Mouse (Mus musculus) thymus, postnatal 14 days (tissue): ENCODE measurements around the gene Gm11596.
"Not testable (repeated sequence)": the region's sequence is repeated elsewhere in the genome, so short reads cannot be mapped to it uniquely, and the experiment has no call there.

Source experiments
- DNase-seq: peaks from one replicate; pipeline ENCODE4 v3.0.0; 2021

Gm11596 gene

GRCm38 (mm10) chr11:99793367-99793766 is at the start of gene Gm11596:
Gene Gm11596 (minus strand): TSS chr11:99793467.
- DNase-seq = no peak

DNA sequence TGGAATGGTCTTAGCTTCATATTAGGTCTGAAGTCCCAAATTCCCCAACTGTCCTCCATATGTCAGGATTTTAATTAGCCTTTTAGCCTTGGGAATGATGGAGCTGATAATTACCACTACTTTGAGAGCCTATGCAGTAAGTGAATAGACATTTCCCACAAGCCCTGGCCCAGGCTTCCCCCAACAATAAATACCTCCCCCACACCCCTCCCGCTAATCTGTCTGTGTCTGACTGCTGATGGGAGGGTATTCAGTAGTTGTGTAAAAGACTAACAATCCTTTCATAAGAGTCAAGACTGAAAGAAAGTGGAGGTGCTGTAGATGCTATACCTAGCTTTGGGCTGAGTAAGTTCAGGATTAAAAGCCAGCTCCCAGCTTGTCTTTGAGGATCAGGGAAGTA is 48.9 kb upstream of the Gm11596 start:
- no peak for DNase-seq

DNA sequence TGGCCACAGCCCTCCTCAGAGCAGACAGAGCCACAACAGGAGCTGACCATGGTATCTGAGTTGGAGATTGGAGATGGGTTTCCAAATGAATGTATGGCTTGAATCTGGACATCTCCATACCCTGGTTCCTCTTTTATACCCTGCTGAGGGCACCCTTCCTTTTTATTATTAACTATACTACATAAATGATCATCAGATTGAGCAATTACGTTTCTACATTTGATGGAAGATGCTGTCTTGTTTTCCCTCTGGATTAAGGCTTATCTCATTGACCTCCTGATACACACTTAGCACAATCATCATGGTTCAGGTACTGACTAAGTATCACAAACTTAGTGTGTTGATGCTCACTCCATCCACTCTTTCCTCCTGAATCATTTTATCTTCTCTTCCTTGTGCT is 44.7 kb upstream of the Gm11596 start, which contains the start of gene 2300003K06Rik:
Gene 2300003K06Rik, minus strand, starts transcription at position 101 of the 400 bp plus-strand sequence.
- no peak for DNase-seq

GRCm38 (mm10) chr11:99815566-99815965 is 22.3 kb upstream of the Gm11596 start, which contains the start of gene Gm11564:
Gene Gm11564 (minus strand): TSS chr11:99815666.
- DNase-seq = not testable (repeated sequence)

DNA sequence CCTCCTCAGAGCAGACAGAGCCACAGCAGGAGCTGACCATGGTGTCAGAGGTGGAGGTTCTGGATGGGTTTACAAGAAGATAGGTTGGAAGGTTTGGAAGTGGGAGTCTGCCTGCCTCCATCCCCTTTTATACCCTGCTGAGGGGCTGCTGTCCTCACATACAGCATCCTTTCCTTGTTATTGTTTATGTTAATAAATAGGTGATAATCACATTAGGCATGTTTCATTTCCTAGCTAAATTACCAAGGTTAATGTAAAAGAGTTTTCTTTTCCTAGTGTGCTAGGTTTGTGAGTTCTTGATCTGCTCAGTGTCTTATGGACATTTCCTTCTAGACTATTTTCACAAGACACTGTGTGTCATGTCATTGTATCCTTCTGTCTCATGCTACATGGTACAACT is 16.5 kb upstream of the Gm11596 start, which contains the start of gene Krtap4-13:
Gene Krtap4-13, minus strand, starts transcription at position 101 of the 400 bp plus-strand sequence.
- DNase-seq = not testable (repeated sequence)

DNA sequence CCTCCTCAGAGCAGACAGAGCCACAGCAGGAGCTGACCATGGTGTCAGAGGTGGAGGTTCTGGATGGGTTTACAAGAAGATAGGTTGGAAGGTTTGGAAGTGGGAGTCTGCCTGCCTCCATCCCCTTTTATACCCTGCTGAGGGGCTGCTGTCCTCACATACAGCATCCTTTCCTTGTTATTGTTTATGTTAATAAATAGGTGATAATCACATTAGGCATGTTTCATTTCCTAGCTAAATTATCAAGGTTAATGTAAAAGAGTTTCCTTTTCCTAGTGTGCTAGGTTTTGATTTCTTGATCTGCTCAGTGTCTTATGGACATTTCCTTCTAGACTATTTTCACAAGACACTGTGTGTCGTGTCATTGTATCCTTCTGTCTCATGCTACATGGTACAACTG is 11.1 kb upstream of the Gm11596 start, which contains the start of gene Gm11554:
Gene Gm11554, minus strand, starts transcription at position 101 of the 400 bp plus-strand sequence.
- not testable (repeated sequence) for DNase-seq

GRCm38 (mm10) chr11:99798832-99799231 is 5.6 kb upstream of the Gm11596 start, which contains the start of gene Gm11569:
Gene Gm11569 (minus strand): TSS chr11:99798932.
- DNase-seq = not testable (repeated sequence)

GRCm38 (mm10) chr11:99784900-99785299 is 8.4 kb downstream of the Gm11596 start, which contains the start of gene Krtap4-9:
Gene Krtap4-9 (plus strand): TSS chr11:99785200.
- DNase-seq = not testable (repeated sequence)

GRCm38 (mm10) chr11:99780604-99781003 is 12.7 kb downstream of the Gm11596 start, which contains the start of gene Krtap4-8:
Gene Krtap4-8 (minus strand): TSS chr11:99780704.
- DNase-seq = no peak

DNA sequence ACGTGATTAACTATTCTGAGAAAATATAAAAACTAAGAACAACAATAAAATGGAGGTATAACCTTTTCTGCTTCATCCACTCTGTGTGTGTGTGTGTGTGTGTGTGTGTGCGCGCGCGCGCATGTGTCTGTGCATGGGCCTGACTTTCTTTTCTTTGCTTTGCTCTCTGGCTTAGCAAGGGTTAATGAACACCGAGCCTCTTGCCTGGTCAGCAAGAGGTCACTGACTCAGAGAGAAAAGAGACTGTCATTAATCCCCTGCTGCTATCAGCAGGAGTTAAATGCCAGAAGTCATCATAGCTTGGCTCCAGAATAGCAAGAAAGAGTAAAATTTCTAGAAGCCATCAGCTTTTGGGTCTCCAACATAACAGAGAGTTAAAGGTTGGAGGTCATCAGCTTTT is 14.9 kb downstream of the Gm11596 start:
- no peak for DNase-seq

DNA sequence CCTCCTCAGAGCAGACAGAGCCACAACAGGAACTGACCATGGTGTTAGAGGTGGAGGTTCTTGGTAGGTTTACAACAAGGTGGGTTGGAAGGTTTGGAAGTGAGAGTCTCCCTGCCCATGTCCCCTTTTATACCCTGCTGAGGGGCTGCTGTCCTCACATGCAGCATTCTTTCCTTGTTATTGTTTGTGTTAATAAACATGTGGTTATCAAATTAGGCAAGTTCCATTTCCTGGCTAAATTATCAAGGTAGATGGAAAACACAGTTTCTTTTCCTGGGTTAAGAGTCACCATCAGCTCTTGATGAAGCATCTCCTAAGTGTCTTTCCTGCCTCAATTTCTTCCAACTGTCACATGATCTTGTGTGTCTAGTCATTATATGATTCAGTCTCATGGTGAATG is 20.5 kb downstream of the Gm11596 start, which contains the start of gene Gm11595:
Gene Gm11595, minus strand, starts transcription at position 101 of the 400 bp plus-strand sequence.
- DNase-seq = not testable (repeated sequence)

- no peak for DNase-seq
These were observed 24.9 kb downstream of the Gm11596 start for GRCm38 (mm10) chr11:99768410-99768809.

DNA sequence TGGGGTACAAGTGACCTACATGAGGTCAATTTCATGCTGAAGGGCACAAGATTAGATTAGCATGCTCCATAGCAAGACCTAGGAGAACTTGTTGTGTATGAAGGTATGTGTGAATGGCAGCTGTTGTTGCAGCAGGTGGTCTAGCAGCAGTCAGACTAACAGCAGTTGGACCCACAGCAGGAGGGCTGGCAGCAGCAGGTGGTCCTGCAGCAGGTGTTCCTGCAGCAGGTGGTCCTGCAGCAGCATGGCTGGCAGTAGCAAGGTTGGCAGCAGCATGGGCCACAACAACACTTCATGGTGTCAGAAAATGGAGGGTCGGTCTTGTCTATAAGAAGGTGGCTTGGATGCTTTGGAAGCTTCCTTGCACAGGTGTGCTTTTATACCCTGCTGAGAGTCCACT is 34.4 kb downstream of the Gm11596 start:
- DNase-seq = no peak

- DNase-seq = no peak
These were observed 49.3 kb downstream of the Gm11596 start for GRCm38 (mm10) chr11:99743985-99744384.
